Mouse (Mus musculus) left cerebral cortex, adult 2 months (tissue): Measurements from ENCODE around the gene Kcnip3. TPM values are rescaled to one million over a fixed set of nuclear protein-coding genes. Genes with fewer than 3 reads are reported as not detected.

Source experiments
- DNase-seq, 2 experiments: peaks; one replicate each; pipeline ENCODE4 v3.0.0; 2021 to 2022; ENCODE audit warnings: low spot score in 2 of 2, mixed read lengths in 1 of 2; ENCODE audit errors: extremely low spot score in 1 of 2
- H3K27ac ChIP-seq: fragments of 200-600 bp; 2 replicates; pipeline ENCODE4 v1.8.1; 2022
- H3K4me3 ChIP-seq: fragments of 200-600 bp; 2 replicates; pipeline ENCODE4 v1.8.1; 2022
- CTCF ChIP-seq: fragments of 200-600 bp; IDR thresholded peaks from 2 replicates; pipeline ENCODE4 v1.8.1; 2022; ENCODE audit warnings: antibody characterized with exemption, mild to moderate bottlenecking, moderate library complexity
- intact Hi-C: fragments of 180-260 bp; cut with DNase I; formaldehyde crosslinking; loops from one replicate; pipeline ENCODE4 v1.15.1; 2025
- total RNA-seq, 2 experiments: library from RNA; stranded (reverse); gene quantifications; 2 replicates each; pipeline ENCODE4 v1.2.3; 2021

The Kcnip3 gene
- total RNA-seq, 2 experiments from 2014 or later: 114 to 126 TPM

DNA sequence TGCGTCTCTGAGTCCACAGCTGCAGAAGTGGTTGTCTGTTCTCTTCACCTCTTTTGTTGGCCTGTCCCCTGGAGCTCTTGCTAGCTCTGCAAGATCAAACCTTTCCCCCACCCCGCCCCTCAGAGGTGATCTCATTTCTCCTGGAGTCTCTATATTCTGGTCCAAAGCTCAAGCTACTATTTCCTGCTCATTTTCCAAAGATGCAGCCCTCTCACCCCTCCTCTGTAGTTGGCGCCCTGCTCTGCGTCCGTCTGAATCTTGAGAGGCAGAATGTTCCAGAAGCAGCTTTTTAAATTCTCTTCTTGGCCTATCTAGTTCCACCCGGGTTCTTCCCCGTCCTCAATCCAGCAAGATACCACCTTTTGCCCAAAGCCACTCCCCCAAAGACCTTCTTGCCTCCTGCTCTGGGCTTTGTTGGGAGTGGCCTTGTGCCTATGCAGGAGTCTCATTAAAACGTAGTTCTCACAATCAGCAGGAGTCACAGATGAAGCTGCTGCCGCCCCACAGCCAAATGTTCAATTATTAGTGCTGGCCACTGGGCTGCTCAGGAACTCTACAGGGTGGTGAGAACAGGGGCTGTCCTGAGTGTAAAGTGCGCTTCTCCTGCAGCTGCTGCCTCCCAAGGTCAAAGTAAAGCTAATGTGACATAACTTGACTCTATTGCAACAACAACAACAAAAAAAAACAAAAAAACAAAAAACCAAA lies 103.5 kb downstream of the Kcnip3 start:
- intact Hi-C loops: no loop called here
- DNase-seq: no peak
- Histone ChIP-seq H3K27ac (no peak overlapping the region), H3K4me3 (no peak overlapping the region)
- TF ChIP-seq CTCF: no peak

DNA sequence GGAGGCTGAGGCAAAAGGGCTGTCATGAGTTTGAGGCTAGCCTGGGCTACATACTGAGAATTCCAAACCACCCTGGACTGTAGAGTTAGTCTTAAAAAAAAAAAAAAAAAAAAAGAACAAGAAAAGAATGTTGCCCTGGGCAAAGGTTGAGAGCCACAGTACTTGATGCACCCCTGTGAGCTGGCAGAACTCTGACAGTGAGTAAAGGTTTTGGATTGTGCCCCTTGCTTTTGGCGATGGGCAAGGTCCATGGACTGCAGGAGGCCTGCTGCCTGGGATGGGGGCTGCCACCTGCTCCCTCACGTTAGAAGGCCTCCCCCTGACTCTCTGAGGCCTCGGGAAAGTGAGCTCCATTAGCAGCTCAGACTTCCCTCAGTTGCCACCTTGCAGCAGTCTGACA lies 105.2 kb downstream of the Kcnip3 start:
- no peak overlapping the region for H3K27ac ChIP-seq
- intact Hi-C loops: no loop called here
- no peak for TF ChIP-seq CTCF
- H3K4me3 ChIP-seq: no peak overlapping the region
- DNase-seq: no peak

DNA sequence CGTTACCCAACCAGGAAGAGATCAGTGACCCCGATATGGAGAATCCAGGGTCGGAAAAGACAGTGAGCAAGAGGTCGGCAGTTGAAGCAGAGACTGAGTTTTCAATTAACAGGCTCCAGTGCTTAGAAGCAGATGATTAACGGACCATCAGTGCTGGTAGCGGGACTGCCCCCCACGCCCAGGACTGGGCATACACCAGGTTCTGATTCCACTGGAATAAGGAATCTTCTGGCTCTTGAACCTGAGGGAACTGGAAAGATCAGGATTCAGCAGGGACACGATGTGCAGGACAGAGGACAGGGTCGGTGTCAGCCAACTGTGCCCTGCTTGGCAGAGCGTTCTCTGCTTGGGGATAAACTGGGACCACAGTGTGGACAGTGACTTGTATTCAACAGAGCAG lies 106.1 kb downstream of the Kcnip3 start:
- H3K4me3 ChIP-seq: no peak overlapping the region
- TF ChIP-seq CTCF: no peak
- no peak overlapping the region for H3K27ac ChIP-seq
- intact Hi-C loops: no loop called here
- DNase-seq: no peak

DNA sequence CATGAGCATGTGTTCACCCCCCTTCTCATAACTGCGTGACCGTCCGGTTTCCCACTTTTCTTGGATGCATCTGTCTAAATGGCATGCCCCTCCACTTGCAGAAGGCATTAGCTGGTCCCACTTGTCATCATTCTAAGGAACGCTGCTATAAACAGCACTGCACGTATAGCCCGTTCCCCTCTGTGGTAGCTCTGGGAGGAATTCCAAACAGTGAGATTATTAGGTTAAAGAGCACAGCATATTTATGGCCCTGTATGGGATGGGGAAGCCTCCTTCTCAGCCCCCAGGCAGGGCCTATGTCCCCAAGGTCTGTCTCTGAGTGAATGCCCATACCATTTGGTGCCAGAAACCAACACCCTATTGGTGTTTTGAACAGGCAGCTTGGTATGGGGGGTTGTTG lies 110.8 kb downstream of the Kcnip3 start:
- DNase-seq: no peak
- H3K4me3 ChIP-seq: no peak overlapping the region
- intact Hi-C loops: no loop called here
- no peak for TF ChIP-seq CTCF
- H3K27ac ChIP-seq: no peak overlapping the region

Other genes with a start within 250 kb of the Kcnip3 start
- gene Dusp2, start 185.9 kb downstream of the Kcnip3 start, total RNA-seq: 1 to 10 TPM; 2.4 to 3.5 TPM
- not detected for gene Astl, start 183.5 kb downstream of the Kcnip3 start, total RNA-seq
- under 1 TPM; 0.32 to 0.54 TPM for gene Adra2b, start 158.9 kb downstream of the Kcnip3 start, total RNA-seq
- gene Gpat2, start 96.9 kb downstream of the Kcnip3 start, total RNA-seq: under 1 TPM; 0.29 to 0.37 TPM
- 10 to 100 TPM; 15.9 to 20.5 TPM for gene Fahd2a, start 77.5 kb downstream of the Kcnip3 start, total RNA-seq
- 1 to 10 TPM in 1 of 2 experiments, under 1 TPM in 1; 0.16 to 1.2 TPM for gene Prom2, start 19.4 kb upstream of the Kcnip3 start, total RNA-seq
- gene Zfp661, start 65.0 kb upstream of the Kcnip3 start, total RNA-seq: 1 to 10 TPM; 6.3 to 8.1 TPM
- gene Mrps5, start 65.1 kb upstream of the Kcnip3 start, total RNA-seq: 10 to 100 TPM; 82.1 to 94.5 TPM
- gene Mal, start 134.6 kb upstream of the Kcnip3 start, total RNA-seq: 10 to 100 TPM; 59.8 to 65.0 TPM
- 1 to 10 TPM; 1.4 to 1.8 TPM for gene Mall, start 207.8 kb upstream of the Kcnip3 start, total RNA-seq